Mouse (Mus musculus): ENCODE data around the gene Plekhg4.

GRCm38 (mm10) chr8:105353583-105354135, 19.4 kb upstream of the Plekhg4 start:
- no peak for TF ChIP-seq CTCF (IDR thresholded peaks at IDR 0.05; ENCODE audit: low read depth)
- TF ChIP-seq EP300 (IDR thresholded peaks at IDR 0.05; ENCODE audit: low read depth) = no peak

Data from liver, postnatal 0 days (tissue).